Mouse (Mus musculus) urinary bladder, postnatal 14 days (tissue): ENCODE measurements around the gene Vwde.

ENCODE experiments used
- DNase-seq: peaks from one replicate; pipeline ENCODE4 v3.0.0; 2021; ENCODE audit warnings: low spot score

Gene Vwde

DNA sequence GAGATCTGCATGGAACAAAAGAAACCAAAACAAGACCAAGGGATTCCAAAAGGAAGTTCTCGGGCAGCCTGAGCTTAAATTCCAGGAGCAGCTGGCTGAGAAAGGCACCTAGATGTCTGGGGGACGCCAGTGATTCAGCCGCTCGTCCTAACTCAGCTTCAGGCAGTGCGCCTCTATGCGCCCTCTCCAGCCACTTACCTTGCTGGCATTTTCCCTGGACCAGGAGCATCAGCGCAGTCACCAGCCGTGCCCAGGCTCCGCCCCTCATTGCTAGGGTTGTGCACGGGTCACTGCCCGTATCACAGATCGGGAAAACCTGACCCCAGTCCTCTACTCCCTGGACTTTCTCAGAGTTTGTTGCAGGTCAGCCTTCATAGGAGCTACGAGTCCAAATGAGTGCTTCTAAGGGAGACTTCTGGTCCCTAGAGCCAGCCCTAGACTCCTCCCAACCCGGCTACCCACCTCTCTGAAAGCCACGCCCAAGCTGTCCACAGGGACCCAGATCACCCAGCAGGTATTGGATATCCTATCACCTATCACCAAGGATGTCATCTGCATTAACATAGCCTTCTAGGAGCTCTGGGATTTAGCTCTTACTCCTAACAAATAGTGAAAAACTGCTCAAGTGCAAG is at the start of gene Vwde:
TSS of gene Vwde (minus strand) at position 370 of the 632 bp plus-strand sequence.
- DNase-seq = no peak

DNA sequence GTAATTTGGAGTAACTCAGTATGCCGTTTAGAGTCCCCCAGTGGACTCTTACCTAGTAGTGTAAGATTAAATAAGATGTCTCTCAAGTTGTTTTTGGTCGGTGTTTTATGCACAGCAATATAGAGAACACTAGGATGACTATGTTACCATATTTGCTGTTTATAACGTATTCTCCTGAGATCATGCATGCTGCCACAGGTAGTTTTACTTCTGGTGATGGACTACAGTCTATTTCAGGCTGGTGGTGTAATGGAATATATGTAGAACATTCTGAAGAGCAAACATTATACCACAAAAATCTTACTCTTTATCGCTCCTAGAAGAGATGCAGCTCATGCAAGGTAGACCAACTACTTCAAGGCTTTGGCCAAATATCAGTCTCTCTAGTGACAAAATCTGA is 30.6 kb upstream of the Vwde start:
- DNase-seq = no peak

DNA sequence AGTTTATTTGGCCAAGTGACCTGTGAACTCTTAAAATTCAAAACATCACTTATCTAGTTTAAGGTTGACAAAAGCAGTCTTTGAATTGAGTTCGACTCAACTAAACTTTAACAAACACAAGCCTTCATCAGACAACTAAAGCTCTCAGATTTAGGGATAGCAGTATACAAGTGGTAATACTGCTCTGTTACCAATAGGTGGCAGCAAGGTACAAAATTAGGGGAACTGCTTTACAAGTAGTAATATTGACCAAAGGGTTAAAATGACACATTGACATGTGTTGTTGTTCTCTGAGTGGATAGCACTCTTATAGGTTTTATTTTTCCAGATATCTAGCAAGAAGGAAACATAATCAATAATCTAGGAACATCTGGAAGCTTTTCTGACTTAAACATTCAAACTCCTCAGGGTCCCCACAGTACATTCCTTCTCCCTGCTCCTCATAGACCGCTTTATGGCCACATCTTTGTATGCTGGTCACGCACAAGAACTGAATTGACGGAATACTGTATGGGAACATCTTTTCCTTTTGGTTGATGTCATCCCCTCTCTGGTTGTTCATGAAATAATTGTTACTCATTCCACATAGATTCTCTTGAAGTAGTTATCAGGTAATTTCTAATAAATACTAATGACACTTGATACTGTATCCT is 23.7 kb upstream of the Vwde start:
- DNase-seq = no peak

DNA sequence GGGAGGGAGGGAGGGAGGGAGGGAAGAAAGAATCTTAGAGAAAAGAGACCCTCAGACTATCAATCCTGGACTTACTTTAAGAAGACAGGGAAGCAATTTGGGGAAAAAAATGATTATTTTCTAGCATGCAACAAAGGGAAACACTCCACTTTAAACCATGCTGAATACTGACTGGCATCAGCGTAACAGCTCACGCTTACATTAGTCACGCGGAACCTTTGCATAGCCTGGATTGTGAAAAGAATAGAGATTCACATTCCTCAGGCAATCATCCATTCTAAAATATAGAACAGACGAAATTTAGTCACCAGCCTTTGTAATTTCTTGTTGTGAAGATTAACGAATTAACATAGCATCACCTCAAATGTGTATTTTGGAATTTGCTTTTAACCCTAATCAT is 18.6 kb downstream of the Vwde start:
- no peak for DNase-seq

DNA sequence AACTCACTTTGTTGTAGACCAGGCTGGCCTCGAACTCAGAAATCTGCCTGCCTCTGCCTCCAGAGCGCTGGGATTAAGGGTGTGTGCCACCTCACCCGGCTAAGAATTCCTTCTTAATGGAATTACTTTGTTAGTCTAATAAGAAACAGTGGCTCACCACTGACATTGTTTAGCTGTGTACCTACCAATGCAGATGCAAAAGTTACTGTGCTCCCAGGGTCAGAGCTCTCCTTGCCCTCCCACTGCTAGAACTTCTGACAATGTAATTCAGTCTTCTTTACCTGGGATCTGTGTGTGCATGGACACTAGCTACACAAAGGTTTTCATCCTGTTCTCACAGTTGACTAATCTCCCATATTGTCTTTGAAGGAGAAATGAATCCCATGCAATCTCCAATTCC is 27.3 kb downstream of the Vwde start:
- no peak for DNase-seq

DNA sequence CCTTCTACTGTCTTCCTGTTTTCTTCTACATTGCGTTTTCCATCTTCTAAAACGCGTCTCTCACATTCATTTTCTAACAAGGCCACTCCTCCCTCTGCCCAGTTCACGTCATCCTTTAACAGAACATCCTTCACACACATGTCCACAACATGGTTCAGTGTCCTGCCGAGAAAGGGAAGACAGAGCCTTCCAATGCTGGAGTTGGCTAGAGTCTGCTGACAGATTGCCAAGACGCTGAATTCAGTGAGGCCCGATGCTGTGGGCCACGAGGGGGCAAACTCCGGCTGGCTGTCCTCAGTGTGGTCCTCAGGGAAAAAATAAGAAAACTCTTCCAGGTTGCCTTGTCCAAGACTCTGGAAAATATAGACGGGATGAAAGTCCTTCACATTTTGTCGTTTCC is 37.9 kb downstream of the Vwde start:
- no peak for DNase-seq

DNA sequence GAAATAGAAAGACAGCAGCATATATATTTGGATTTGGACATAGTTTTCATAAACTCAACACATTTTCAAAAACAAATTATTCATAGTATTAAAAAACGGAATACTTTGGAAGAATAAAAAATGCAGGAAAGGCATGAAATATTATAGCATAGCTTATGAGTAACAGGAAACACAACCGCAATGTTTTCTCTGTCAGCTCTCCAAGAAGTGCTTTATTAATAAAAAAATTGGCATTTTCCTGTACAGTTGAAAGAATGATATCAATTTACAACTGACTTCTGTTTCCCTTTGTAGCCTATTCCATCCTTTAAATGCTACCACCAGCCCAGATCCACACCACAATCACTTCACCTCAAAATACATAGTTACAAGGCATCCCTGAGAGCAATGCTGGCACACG is 44.7 kb downstream of the Vwde start:
- no peak for DNase-seq

DNA sequence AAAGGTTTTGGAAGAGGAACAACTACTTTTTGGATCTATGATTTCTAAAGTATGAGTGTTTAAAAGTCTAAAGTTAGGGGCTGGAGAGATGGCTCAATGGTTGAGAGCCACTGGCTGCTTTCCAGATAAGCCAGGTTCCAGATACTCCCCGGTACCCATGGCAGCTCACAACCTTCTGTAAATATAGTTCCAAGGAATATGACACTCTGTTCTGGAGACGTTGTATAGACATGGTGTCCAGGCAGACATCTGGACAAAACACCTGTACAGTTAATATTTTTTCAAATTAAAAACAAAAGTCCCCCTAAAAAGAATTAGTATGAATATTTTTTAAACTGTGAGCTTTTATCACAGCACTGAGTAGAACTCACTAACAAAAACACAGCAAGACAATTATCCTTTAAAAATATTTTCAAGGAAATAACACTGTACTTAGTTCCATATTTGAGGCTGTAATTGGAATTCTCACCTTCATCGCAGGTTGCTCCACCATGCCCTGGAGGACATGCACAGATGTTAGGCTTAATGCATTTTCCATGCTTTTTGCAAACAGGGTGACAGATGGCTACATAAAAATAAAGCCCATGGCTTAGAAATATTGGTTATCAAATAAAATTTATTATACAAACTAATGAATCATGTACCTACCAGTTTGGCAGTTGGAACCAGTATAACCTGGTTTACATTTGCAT is 55.2 kb downstream of the Vwde start:
- no peak for DNase-seq

DNA sequence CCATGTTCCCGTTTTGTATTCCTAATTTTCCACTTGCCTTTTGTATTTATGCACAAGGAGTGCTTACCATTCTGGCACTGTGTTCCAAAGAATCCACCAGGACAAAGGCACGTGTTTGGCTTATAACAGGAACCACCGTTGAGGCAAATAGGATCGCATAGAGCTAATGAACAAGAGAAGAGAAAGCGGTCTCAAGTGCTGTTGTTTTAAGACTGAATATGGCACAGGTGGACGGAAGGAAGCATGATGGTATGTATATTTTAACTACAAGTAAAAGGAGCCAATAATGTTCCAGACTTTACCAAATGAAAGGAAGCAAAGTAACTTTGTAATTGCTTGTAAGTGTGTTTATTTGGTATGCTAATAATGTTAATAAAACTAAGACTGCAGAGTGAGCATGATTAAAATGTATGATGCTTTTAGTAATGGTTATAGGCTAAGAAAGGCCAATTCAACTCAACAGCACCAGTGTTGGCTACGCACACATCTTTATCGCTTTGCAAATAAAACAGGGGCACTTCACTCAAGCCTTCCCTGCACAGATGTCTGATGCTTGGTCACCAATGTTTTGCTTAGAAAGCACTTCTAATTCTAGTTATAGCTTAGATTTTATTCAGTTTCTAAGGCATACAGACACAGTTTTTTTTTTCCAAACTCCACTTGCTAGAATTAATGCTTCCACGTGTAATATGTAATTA is 58.4 kb downstream of the Vwde start:
- DNase-seq = no peak

DNA sequence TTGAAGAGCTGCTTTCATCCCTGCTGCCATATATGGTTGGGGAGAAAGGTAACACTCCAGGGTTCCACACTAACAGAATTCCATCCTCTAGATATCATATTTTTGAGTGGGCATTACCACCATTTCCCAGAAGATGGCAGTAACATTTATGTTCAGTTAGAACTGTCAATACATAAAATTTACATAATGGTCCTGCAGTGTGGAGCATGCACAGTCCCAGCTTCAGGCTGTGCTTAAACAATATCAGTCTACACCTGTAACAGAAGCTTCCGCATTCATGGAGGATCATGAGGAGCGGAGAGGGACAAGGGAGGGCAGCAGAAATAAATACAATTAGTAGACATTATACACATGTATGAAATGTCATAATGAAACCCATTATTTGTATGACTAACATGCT is 65.3 kb downstream of the Vwde start:
- DNase-seq = no peak

DNA sequence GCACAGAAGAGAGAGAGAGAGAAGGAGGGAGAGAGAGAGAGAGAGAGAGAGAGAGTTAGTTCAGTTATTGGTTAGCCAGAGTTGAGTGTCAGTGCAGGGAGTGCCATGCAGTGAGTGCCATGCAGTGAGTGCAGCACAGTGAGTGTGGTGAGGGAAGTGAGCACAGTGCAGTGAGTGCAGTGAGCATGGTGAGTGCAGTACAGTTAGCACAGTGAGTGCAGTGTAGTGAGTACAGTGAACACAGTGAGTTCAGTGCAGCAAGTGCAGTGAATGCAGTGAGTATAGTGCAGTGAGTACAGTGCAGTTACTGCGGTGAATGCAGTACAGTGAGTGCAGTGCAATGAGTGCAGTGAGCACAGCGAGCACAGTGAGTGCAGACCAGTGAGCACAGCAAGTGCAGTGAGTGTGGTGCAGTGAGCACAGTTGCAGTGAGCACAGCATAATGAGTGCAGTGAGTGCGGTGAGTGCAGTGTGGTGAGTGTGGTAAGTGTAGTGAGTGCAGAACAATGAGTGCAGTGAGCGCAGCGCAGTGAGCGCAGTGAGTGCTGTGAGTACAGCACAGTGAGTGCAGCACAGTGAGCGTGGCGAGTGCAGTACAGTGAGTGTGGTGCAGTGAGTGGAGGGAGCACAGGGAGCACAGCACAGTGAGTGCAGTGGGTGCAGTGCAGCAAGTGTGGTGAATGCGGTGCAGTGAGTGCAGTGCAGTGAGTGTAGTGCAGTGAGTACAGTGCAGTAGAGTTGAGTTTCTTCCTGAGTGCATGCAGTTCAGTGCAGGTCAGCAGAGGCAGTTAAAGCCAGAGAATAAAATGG is 70.7 kb downstream of the Vwde start:
- no peak for DNase-seq

DNA sequence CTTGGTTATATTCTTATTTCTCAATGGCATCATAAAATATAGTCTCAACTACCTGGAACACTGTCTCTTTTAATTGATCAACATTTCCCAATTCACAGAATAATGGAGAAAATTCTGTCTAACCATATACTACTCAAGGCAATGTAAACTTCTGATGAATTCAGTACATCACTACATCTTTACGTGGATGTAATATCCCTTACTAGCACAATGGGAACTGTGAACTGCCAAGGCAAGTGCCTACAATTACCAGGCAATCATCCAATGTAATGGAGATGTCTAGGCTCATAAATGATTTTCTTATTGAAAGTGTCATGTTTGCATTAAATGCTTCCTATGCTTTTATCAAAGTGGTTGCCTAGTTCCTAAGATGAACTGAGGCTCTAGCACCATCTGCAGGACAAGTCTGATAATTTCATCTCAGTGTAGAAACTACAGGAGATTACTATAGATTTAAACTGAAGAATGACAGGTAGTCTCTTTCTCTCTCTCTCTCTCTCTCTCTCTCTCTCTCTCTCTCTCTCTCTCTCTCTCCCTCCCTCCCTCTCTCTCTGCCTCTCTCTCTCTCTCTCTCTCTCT is 72.6 kb downstream of the Vwde start:
- DNase-seq = peak; percentile 39

DNA sequence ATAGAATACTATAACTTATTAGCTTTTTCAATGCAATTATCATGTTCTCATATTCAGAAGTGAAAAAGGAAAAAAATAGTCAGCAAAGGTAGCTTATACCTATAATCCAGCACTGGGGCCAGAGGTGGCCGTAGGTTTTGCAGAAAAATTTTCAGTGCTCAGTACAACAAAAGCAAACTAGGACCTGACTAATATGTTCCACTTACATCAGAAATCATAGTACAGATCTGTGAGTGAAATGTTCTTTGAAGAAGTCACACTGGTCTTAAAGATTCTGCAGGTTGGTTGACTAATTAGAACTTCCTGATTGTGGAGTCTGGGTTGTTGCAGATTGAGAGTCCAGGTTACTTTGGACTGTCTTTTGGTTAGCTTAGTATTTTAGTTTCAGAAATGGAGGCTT is 87.5 kb downstream of the Vwde start:
- no peak for DNase-seq

DNA sequence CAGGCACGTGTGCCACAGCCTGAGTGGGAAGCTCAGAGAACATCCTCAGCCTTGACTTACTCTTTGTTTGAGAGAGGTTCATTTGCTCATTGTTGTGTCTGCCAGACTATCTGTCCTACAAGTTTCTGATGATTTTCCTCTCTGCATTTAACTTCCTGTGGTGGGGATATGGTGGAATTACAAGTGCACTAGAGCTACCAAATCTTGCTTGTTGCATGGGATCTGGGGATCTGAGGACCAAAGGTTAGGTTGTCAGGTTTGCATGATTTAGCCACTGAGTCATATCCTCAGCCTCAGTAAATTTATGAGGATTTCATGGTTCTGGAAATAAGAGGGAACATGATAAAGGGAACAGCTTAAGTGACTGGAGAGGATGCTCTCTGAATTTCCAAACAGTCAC is 116.1 kb downstream of the Vwde start:
- DNase-seq = no peak
